27 mouse cellular contexts compared by ENCODE assay signal in genomic region chr2:70854231-70854888, GRCm38 (mm10). TPM values are rescaled to one million over a fixed set of nuclear protein-coding genes. Genes with fewer than 3 reads are reported as not detected.
A peak's percentile ranks its signal among the peaks of the same experiment; 100 is the strongest.
DNase-seq lines count a peak whose midpoint lies in the region; ATAC-seq and TF ChIP-seq lines count a peak whose summit lies in the region.
"Had no signal": no experiment of that assay in that cellular context is flagged by ENCODE, and none has a peak within 500 bp of the region (broad histone marks: within the 10 kb centered on the region; RNA-seq: fewer than 3 reads in every experiment).

No protein-coding gene starts in this region.

- H3K4me1 ChIP-seq in CH12.LX (ENCODE audit: control insufficient read depth in 1 of 2, insufficient read depth in 2 of 2), result peaks cover 8 to 9% of the 10 kb centered on the region in 2 experiments

- no peak for TF ChIP-seq RAD21 in CH12.LX (IDR thresholded peaks at IDR 0.05; ENCODE audit: low read depth, low read length)

- peak; percentile 21; the same call in 1 of the 2 replicates for ATAC-seq in megakaryocyte, adult 5-6 weeks (ENCODE audit: poor library complexity, severe bottlenecking)
- no peak for ATAC-seq in megakaryocyte-erythroid progenitor cell, adult 5-6 weeks (replicated peaks; ENCODE audit: low FRiP score, low TSS enrichment, poor library complexity, severe bottlenecking)
- ATAC-seq: forebrain, embryonic 13.5 days; forebrain, embryonic 16.5 days; hindbrain, postnatal 0 days; inflammation-experienced regulatory T-cells, adult 6 months; Patski had no signal

- no peaks in the 10 kb centered on the region for H3K9me3 ChIP-seq in CH12.LX (replicated peaks; ENCODE audit: low read length)
- H3K9me3 ChIP-seq: forebrain, embryonic 10.5 days; forebrain, embryonic 13.5 days; heart, embryonic 12.5 days; heart, embryonic 15.5 days had no signal

- H3K4me2 ChIP-seq in CH12.LX (ENCODE audit: insufficient read depth, low read depth, poor library complexity, severe bottlenecking), result no peak overlapping the region
- H3K4me2 ChIP-seq: forebrain, embryonic 13.5 days; heart, embryonic 12.5 days; heart, embryonic 15.5 days; hindbrain, embryonic 14.5 days had no signal

- peak; percentile 68 for DNase-seq in heart, adult 11 months
- DNase-seq in heart, postnatal 25 days (ENCODE audit: low spot score), result no peak
- DNase-seq in CH12.LX (ENCODE audit: extremely low read depth) (no peak), MEL-GATA-1-ER (ENCODE audit: extremely low read depth, low read depth) (peak; percentile 53)
- no peak for DNase-seq in layer of hippocampus, adult 9-10 months (ENCODE audit: low spot score)
- no peak for DNase-seq in kidney, adult 11 months
- DNase-seq: adrenal gland, postnatal 14 days; cerebellum, adult 11-12 months; cerebellum, adult 8-10 months; cerebellum, postnatal 10 days; cerebellum, postnatal 36 days; gastrocnemius, postnatal 10 days; gastrocnemius, postnatal 36 days; heart, adult 18-20 months; heart, postnatal 10 days; heart, postnatal 4 days had no signal

- intact Hi-C loops in heart, postnatal 25 days (cut with DNase I), result no loop called here

- no peaks in the 10 kb centered on the region for H3K36me3 ChIP-seq in CH12.LX (replicated peaks in 1 of 2; ENCODE audit: control insufficient read depth in 1 of 2, insufficient read depth in 1 of 2, low read length in 1 of 2)
- H3K36me3 ChIP-seq: forebrain, embryonic 10.5 days; heart, embryonic 12.5 days; heart, embryonic 15.5 days had no signal

- H3K27ac ChIP-seq in CH12.LX (ENCODE audit: insufficient read depth, low read depth), result no peak overlapping the region
- H3K27ac ChIP-seq: forebrain, embryonic 10.5 days; forebrain, embryonic 13.5 days; heart, embryonic 15.5 days; hindbrain, embryonic 14.5 days; hindbrain, postnatal 0 days had no signal

- no peak for TF ChIP-seq CTCF in CH12.LX (conservative IDR thresholded peaks at IDR 0.05 in 1 of 2, IDR thresholded peaks at IDR 0.05 in 1 of 2; ENCODE audit: low read depth in 2 of 2, low read length in 2 of 2)

- no peaks in the 10 kb centered on the region for H3K79me2 ChIP-seq in CH12.LX (replicated peaks; ENCODE audit: control insufficient read depth, extremely low read depth, insufficient read depth, poor library complexity, severe bottlenecking)

- dilution Hi-C loops in CH12.LX (cut with MboI; ENCODE audit: extremely low pct_ligation_motif_present, extremely low pct_unique_long_range_greater_than_20kb, low sequenced_read_pairs), result no loop called here

- no peak for TF ChIP-seq EP300 in CH12.LX (IDR thresholded peaks at IDR 0.05; ENCODE audit: low read length)

- no peak for TF ChIP-seq POLR2A in CH12.LX (IDR thresholded peaks at IDR 0.05; ENCODE audit: low read depth, low read length)

- no peaks in the 10 kb centered on the region for H3K27me3 ChIP-seq in CH12.LX (replicated peaks)
- H3K27me3 ChIP-seq: forebrain, embryonic 13.5 days; heart, embryonic 12.5 days; heart, embryonic 15.5 days; Patski had no signal

- no peak overlapping the region for H3K4me3 ChIP-seq in CH12.LX (replicated peaks in 1 of 3; ENCODE audit: low read depth in 2 of 3, low read length in 2 of 3, poor library complexity in 1 of 3)
- H3K4me3 ChIP-seq: forebrain, embryonic 10.5 days; forebrain, embryonic 13.5 days; heart, embryonic 12.5 days; heart, embryonic 15.5 days had no signal

- H3K9ac ChIP-seq in CH12.LX (ENCODE audit: insufficient read depth, low read depth), result no peak overlapping the region
- H3K9ac ChIP-seq: forebrain, embryonic 13.5 days; heart, embryonic 12.5 days; heart, embryonic 15.5 days; hindbrain, embryonic 14.5 days had no signal

- in situ Hi-C loops in CH12.LX (cut with MboI; ENCODE audit: low pct_ligation_motif_present, low pct_unique_long_range_greater_than_20kb, low sequenced_read_pairs), result no loop called here

TF ChIP-seq in CH12.LX, 34 proteins besides CTCF, POLR2A, EP300 and RAD21:
- TF ChIP-seq MAX (IDR thresholded peaks at IDR 0.05; ENCODE audit: low read length), result no peak
- TF ChIP-seq NELFE (IDR thresholded peaks at IDR 0.05; ENCODE audit: low read depth, low read length), result no peak
- TF ChIP-seq ZMIZ1 (IDR thresholded peaks at IDR 0.05; ENCODE audit: low read depth, low read length), result no peak
- no peak for TF ChIP-seq SMC3 (IDR thresholded peaks at IDR 0.05; ENCODE audit: low read depth, low read length)
- TF ChIP-seq MAFK (IDR thresholded peaks at IDR 0.05; ENCODE audit: insufficient replicate concordance, low read length), result peak; percentile 98

RNA-seq across cellular contexts. Expression of gene Tlk1, which starts 28.8 kb away (rescaled TPM):
- total RNA-seq in heart, postnatal 25 days (2021), result 10 to 100 TPM; 31.2 to 31.9 TPM
- total RNA-seq in CH12.LX (2012; rRNA removed) (13.1 and 15.4 TPM in 2 replicates), CH12.LX (2014; rRNA removed) (16.7 and 17.4 TPM in 2 replicates)
- polyA plus RNA-seq in CH12.LX (2012; ENCODE audit: insufficient read length, low read depth), result 37.6 and 39.1 TPM in 2 replicates
- 69.5 and 73.3 TPM in 2 replicates for total RNA-seq in megakaryocyte, adult 5-6 weeks (2015)
- total RNA-seq in megakaryocyte, adult 5-6 weeks (2017), result 43.1 and 61.4 TPM in 2 replicates
- total RNA-seq in megakaryocyte-erythroid progenitor cell, adult 5-6 weeks (2014; fragmentation: Nextera tagmentation), result 128 and 150 TPM in 2 replicates
- 112 and 121 TPM in 2 replicates for total RNA-seq in megakaryocyte-erythroid progenitor cell, adult 5-6 weeks (2017)

Comparison
In these comparisons a context has a peak if more than half of its experiments do, and no peak if none do; other contexts are left out.
1. DNase-seq: peak in heart, adult 11 months (single experiment) and MEL-GATA-1-ER (single experiment); none in heart, postnatal 25 days (single experiment), CH12.LX (single experiment), layer of hippocampus, adult 9-10 months (single experiment) and kidney, adult 11 months (single experiment).